Mouse (Mus musculus) erythroblast, embryonic 14.5 days (primary cell): ENCODE measurements around the gene Shb.

Experiments
- GATA1 ChIP-seq: IDR thresholded peaks from 2 replicates; pipeline ENCODE4 v1.6.1; 2012; ENCODE audit warnings: low read length, inconsistent platforms, mixed read lengths
- TAL1 ChIP-seq: IDR thresholded peaks from 3 replicates; pipeline ENCODE4 v1.6.1; 2012; ENCODE audit warnings: low read length, inconsistent platforms, mixed read lengths

DNA sequence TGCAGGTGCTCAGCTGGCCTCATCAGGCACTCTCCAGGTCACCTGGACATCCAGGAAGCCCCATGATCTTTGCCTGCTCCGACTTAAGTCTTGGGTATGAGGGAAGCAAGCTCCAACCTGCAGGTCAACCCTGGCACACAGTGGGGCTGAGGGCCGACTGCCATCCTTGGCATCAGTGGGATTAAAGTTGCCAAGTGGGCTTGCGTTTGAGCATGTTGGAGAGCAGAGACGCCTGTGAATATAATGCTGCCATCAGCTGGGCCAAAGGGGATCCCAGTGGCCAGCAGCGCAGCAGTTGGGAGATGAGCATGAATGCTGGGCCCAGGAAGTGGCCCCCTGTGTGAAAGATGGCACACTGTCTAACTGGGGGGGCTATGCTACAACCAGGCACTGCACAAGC lies 25.9 kb upstream of the Shb start:
- no peak for TF ChIP-seq GATA1
- TF ChIP-seq TAL1, result no peak
